Mouse (Mus musculus) olfactory bulb, adult 2 months (tissue): ENCODE measurements around the gene Dhrs7c.

ENCODE experiments used
- CTCF ChIP-seq: fragments of 200-500 bp; IDR thresholded peaks from 2 replicates; pipeline ENCODE4 v1.5.1; 2012; ENCODE audit warnings: low read depth, mild to moderate bottlenecking, low read length, moderate library complexity; ENCODE audit not compliant: insufficient read depth
- POLR2A ChIP-seq: fragments of 200-500 bp; IDR thresholded peaks from 2 replicates; pipeline ENCODE4 v1.6.1; 2012; ENCODE audit warnings: mild to moderate bottlenecking, low read depth, low read length, moderate library complexity; ENCODE audit not compliant: insufficient read depth

GRCm38 (mm10) chr11:67774379-67774778, 23.6 kb upstream of the Dhrs7c start, which contains the start of gene Gsg1l2:
- no peak for TF ChIP-seq CTCF
- no peak for TF ChIP-seq POLR2A
